Mouse (Mus musculus) erythroblast, embryonic 14.5 days (primary cell): Measurements from ENCODE around the gene Ahcyl1. TPM values are rescaled to one million over a fixed set of nuclear protein-coding genes. Genes with fewer than 3 reads are reported as not detected.

Experiments used
- H3K27me3 ChIP-seq: 2 replicates; pipeline ENCODE4 v1.6.1; 2012; ENCODE audit warnings: inconsistent platforms; ENCODE audit not compliant: control insufficient read depth
- H3K36me3 ChIP-seq: 2 replicates; pipeline ENCODE4 v1.6.1; 2012; ENCODE audit warnings: mild to moderate bottlenecking, inconsistent platforms; ENCODE audit not compliant: control insufficient read depth
- H3K4me1 ChIP-seq: 2 replicates; pipeline ENCODE4 v1.6.1; 2012; ENCODE audit warnings: inconsistent platforms; ENCODE audit not compliant: control insufficient read depth
- H3K4me3 ChIP-seq: replicated peaks from 2 replicates; pipeline ENCODE3; 2012; ENCODE audit warnings: moderate library complexity, mild to moderate bottlenecking, inconsistent platforms
- H3K9me3 ChIP-seq: 2 replicates; pipeline ENCODE4 v1.6.1; 2012; ENCODE audit warnings: low read length, inconsistent platforms, mixed read lengths; ENCODE audit not compliant: control insufficient read depth
- GATA1 ChIP-seq: IDR thresholded peaks from 2 replicates; pipeline ENCODE4 v1.6.1; 2012; ENCODE audit warnings: low read length, inconsistent platforms, mixed read lengths
- TAL1 ChIP-seq: IDR thresholded peaks from 3 replicates; pipeline ENCODE4 v1.6.1; 2012; ENCODE audit warnings: low read length, inconsistent platforms, mixed read lengths
- polyA plus RNA-seq: library from polyadenylated mRNA; stranded (reverse); fragments of >175 nt; gene quantifications from 2 replicates; pipeline ENCODE4 v1.2.3, GENCODE M21; 2012

Gene Ahcyl1
- polyA plus RNA-seq, 1 experiment = 0.44 TPM

DNA sequence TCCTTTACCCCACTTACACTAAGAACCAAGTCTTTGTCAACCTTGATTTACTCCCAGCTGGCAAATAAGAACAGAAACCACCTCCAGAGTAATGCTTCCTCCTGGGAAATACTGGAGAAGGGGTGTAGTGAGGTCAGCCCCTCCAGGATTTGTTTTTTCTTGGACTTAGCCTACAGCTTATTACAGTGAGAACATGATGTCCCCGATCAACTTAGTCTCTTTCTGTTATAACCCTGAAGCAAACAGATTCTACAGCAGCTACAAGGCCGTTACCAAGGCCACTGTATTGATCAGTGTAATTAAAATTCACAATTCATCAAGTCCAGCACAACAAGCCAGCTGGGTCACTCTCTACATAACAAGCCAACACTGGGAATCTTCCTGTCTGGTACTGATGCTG, 6.0 kb downstream of the Ahcyl1 start:
- Histone ChIP-seq H3K4me1 (peaks cover 26% of the 10 kb centered on the region), H3K4me3 (no peak overlapping the region), H3K27me3 (no peaks in the 10 kb centered on the region), H3K36me3 (peaks cover 12% of the 10 kb centered on the region), H3K9me3 (no peaks in the 10 kb centered on the region)
- TF ChIP-seq TAL1 = no peak
- TF ChIP-seq GATA1 = no peak

DNA sequence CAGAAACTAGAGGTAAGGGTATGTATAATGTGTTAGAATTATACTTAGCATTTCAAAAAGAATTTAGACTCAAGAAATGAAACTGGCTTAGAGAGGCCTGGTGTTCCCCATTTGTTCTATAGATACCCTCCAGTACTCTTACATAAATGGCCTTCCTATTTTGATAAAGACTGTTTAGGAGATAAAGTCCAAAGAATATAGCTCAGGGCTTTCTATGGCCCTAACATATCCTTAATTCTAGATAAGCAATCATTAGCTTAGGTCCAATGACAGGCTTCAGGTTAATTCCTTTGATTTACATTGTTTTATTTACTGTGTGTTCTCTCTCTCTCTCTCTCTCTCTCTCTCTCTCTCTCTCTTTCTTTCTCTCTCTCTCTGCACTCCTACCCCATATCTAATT, 7.1 kb downstream of the Ahcyl1 start:
- Histone ChIP-seq H3K4me3 (no peak overlapping the region), H3K36me3 (peaks cover 13% of the 10 kb centered on the region), H3K27me3 (no peaks in the 10 kb centered on the region), H3K4me1 (peaks cover 15% of the 10 kb centered on the region), H3K9me3 (no peaks in the 10 kb centered on the region)
- TF ChIP-seq TAL1 (no peak), GATA1 (no peak)

DNA sequence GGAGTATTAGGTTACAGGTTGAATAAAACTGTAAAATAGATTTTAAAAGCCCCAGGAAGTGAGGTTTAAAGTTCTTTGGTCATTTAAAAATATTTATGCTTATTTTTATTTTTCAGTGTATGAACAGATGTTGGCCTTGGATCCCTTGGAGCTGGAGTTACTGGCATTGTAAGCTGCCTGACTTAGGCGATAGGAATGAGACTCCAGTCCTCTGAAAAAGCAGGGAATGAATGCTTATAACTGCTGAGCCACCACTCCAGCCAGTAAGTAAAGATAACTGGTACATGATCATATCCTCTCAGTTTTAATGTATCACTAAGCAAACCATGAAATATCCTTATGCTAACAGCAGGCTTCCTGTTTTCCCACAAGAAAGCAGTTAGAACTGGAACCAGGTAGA, 8.1 kb downstream of the Ahcyl1 start:
- Histone ChIP-seq H3K4me3 (no peak overlapping the region), H3K36me3 (peaks cover 11% of the 10 kb centered on the region), H3K9me3 (no peaks in the 10 kb centered on the region), H3K27me3 (no peaks in the 10 kb centered on the region), H3K4me1 (peaks cover 8% of the 10 kb centered on the region)
- TF ChIP-seq GATA1 = no peak
- no peak for TF ChIP-seq TAL1

DNA sequence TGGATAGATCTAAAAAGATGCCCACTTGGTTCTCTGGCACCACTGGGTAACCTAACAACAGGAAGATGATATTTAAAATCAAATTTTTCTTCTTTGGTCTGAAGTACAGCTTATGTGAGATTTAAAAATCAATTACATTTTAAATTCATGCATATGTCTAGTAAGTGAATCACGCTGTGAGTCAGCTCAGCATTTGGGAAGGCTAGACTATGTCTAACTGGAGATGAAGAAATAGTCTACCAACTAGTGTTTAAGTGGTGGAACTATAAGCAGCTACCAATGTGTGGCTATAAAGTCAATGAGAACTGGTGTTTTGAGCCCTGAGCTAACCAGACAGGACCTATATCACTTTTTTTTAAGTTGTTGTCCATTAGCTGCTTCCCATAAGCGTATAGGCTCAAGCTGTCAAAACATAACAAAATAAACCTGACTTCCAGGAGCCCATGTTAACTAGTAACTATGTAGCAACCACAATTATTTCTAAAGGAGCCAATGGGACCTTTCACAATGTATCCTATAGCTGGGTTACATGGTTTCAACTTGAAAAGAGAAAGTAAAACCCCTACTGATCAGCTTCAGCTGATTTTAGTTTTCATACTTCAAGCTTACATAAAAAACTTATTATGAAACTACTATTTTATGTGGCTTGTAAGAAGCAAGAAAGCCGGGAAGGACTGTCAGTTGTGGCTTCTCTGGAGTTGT, 9.9 kb downstream of the Ahcyl1 start:
- peaks cover 5% of the 10 kb centered on the region for H3K4me1 ChIP-seq
- H3K36me3 ChIP-seq = peaks cover 11% of the 10 kb centered on the region
- no peak overlapping the region for H3K4me3 ChIP-seq
- H3K9me3 ChIP-seq = no peaks in the 10 kb centered on the region
- no peaks in the 10 kb centered on the region for H3K27me3 ChIP-seq
- TF ChIP-seq GATA1 (no peak), TAL1 (no peak)

DNA sequence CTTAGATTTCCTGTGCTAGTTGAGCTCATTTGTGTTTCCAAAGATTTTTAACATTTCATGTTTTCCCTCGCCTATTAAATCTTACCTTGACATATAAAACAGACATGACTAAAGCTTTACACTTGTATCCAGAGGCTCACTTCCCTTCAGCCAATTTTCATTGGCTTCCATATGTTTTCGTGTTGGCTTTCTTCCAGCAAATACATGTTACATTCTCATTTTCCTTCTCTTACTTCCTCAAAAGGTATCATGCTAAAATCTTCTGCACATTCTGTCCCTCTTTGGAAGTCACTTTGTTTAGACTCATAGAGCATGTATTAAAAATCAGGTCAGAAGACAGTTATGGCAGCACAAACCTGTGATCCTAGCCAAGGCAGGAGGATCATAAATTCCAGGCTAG, 10.7 kb downstream of the Ahcyl1 start:
- no peaks in the 10 kb centered on the region for H3K27me3 ChIP-seq
- H3K9me3 ChIP-seq = no peaks in the 10 kb centered on the region
- H3K4me1 ChIP-seq = peaks cover 8% of the 10 kb centered on the region
- no peak overlapping the region for H3K4me3 ChIP-seq
- no peak for TF ChIP-seq TAL1
- no peak for TF ChIP-seq GATA1
- peaks cover 11% of the 10 kb centered on the region for H3K36me3 ChIP-seq

DNA sequence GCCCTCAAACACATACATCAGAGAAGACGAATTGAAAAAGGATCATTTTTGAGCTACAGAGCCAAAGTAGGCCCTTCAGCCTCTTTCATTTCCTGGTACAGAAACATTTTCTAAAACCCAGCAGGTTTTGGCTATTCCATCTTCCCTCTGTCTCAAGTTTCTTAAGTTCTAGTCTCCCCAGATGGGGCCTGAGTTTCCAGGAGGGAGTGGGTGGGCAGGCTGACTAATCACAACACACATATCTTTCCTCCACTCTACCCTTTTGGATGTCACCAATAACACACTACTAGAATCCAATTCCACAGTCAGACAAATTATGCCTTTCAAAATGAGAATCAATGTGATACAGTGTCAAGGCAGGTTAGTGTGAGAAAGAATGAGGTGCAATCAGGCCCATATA, 12.8 kb downstream of the Ahcyl1 start:
- H3K36me3 ChIP-seq = peaks cover 11% of the 10 kb centered on the region
- no peaks in the 10 kb centered on the region for H3K27me3 ChIP-seq
- H3K4me3 ChIP-seq = no peak overlapping the region
- no peaks in the 10 kb centered on the region for H3K9me3 ChIP-seq
- TF ChIP-seq TAL1 (no peak), GATA1 (no peak)
- H3K4me1 ChIP-seq = peaks cover 8% of the 10 kb centered on the region

DNA sequence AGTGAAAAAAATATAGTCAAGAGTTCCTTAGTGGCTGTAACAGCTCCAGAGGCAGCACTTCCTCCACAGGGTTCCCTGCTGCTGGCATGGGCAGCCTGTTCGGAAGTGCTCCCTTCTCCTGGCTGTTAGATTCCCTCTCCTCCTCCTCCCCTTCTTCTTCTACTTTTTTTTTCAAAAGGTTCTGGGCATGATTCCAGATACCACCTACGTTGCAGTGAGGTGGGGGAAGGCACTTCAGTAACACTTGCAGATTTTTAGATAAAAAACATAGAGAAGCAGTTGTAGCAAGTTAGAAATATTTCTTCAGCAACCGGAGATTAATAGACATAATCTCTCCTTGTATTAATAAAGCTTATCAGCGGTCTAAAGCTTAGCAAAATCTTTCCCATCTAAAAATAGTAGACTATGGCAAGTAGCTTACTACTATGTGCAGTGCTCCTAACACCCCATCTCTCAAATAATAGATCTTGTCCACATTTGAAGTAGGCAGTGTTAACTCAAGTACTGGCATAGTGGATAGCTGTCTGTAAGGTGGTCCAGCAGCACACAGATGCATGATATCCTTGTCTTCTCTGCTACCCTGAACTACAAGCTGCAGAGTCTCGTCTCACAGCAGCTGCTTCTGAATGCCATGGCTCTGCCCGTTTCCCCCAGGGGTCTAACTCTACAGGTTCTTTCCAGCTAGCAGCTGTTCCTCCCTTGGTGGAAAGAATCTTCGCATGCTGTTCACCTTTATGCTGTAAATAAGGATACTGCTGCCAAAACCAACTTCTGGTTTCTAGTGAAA, 15.4 kb downstream of the Ahcyl1 start:
- TF ChIP-seq TAL1 (no peak), GATA1 (no peak)
- Histone ChIP-seq H3K36me3 (peaks cover 26% of the 10 kb centered on the region), H3K4me1 (peaks cover 5% of the 10 kb centered on the region), H3K4me3 (no peak overlapping the region), H3K27me3 (no peaks in the 10 kb centered on the region), H3K9me3 (no peaks in the 10 kb centered on the region)

DNA sequence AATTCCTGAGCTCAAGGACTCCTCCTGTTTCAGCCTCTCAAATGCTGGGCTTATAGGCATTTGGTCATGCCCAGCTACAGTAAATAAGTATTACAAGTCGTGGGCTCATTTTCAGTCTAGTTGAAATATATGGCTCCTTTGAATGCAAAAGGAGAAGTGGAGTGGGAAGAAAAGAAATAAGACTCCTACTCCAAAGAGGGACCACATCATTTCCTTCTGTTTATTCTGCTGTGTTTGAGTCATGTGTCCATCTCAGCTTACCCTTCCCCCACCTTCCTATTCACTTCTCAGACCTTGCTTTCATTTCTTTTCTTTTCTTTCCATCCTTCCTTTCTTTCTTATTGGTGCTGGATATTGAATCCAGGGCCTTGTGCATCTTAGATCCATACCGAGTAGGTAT, 24.9 kb downstream of the Ahcyl1 start:
- Histone ChIP-seq H3K4me1 (no peaks in the 10 kb centered on the region), H3K9me3 (no peaks in the 10 kb centered on the region), H3K27me3 (no peaks in the 10 kb centered on the region), H3K36me3 (peaks cover 87% of the 10 kb centered on the region), H3K4me3 (no peak overlapping the region)
- no peak for TF ChIP-seq TAL1
- no peak for TF ChIP-seq GATA1

DNA sequence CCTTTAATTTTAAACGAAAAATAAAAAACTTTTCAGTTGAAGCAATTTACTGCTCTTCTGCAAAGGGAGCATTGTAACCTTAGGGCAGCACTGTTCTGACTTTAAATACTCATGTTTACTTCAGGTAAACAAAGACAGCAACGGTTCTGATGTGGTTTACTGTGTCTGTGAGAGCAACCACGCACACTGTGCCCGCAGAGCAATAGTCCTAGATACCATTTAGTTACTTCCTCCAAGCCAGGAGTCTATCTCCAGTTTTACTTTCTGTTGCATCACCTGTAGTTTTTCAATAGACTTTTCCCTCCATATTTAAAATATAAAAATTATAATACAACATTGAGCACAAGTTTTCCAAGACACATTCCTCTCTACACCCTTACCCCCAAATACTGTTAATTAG, 25.9 kb downstream of the Ahcyl1 start:
- Histone ChIP-seq H3K27me3 (no peaks in the 10 kb centered on the region), H3K9me3 (no peaks in the 10 kb centered on the region), H3K4me1 (no peaks in the 10 kb centered on the region), H3K36me3 (peaks cover 90% of the 10 kb centered on the region), H3K4me3 (no peak overlapping the region)
- TF ChIP-seq TAL1 = no peak
- TF ChIP-seq GATA1 = no peak
